Mouse (Mus musculus) urinary bladder, postnatal 25 days (tissue): ENCODE measurements at regions not wholly inside any gene's neighbourhood (a gene's known extent, or its start where the extent isn't known, plus 50 kb on each side); places are given as distances from the start of the nearest gene placed in this dataset.

ENCODE experiments used
- DNase-seq: peaks from one replicate; pipeline ENCODE4 v3.0.0; 2022; ENCODE audit warnings: low spot score

DNA sequence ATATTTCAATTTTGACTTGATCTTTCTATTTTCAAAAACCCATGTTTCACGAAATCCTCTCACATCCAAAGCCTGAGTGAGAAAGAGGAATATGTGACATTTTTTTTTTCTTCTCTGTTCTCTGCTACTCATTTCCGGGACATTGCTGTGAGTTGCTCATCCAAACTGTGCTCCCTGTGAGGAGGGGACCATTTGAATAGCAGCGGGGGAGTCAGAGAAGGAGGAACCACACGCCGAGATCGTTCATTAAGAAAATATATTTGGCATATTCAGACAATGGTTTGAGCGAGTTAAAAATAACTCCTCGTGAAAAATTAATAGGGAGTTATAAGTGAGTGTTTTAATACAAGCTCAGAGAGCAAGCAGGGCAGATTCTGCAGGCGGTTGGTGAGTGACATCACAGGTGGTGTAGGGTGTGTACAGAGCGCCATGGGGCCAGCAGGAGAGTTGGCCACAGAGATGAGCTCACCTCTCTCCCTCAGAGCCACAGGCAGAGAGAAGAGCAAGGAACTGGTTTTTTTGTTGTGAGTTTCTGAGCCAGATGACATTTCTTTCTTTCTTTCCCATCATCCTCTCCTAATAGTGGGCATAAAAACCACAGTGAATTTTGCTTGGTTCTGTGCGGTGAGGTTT, 54.4 kb upstream of the Calcoco1 start:
- no peak for DNase-seq

- no peak for DNase-seq
Measured at GRCm38 (mm10) chr15:102780626-102781025, 58.6 kb upstream of the Calcoco1 start.

DNA sequence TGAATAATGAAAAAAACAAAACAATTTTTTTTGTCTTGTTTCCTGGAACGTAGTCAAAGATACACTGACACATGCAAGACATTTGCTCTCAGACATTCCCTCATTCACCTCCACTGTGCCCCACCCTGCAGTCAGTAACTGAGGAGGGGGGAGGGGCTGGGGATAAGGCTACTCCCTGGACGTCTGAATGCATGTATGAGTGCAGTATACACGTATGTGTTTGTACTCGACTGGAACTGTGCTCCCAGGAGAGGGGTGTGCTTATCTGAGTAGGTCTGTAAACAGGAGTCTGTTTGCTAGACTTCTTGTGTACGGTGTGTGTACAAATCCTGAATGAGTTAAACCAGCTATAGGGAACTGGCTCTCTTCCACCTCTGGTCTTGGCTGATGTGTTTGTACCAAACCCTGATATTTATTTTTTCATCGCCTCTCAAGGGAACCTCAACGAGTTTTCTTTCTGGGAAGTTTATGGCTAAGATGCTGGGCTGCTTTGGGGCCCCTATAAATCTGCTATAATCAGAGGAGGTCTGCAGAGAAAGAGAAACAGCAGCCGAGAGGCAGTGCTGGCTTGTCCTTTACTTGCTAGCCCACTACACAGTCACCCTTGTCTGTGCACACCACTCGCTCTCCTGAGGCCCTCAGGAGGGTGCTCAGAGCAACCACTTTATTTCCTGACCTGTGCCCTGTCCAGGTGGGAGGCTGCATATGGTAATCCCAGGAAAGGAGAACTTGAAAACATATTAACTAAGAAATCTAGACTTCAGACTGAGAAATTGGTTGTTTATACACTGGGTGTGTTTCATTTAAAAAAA, 61.2 kb upstream of the Calcoco1 start:
- DNase-seq = no peak

DNA sequence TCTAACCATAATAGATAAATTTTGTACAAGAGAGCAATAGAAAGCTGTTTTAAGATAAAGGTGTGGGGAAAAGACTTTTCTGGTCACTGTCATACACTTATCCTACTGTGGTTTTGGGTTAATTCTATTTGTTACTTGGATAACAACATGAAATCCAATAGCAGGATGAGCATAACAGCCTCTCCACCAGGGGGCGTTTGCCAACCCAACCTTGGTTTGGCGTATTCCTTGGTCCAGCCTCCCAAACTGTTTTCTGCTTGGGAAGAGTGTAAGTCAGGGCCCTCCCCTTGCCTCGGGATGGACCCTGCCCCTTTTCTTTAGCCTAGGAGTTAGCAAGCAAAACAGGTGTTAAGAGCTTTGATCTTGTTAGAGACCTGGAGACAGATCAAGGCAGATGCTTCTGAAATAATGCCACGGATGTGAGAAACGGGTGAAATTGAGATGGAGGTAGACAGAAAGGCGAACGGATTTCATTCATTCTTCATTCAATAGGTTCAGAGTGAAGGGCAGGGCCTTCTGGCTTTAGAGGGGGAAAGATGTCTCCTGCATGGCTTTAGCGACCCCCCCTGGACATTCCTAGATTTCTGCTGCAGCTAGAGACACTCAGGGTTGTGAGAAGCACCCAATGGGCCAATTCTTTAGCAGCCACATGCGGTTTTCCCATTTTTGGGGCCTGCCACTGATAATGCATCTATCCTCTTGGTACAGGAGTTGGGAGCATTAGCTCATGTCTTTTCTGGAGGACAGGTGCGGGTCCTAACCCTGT, 63.3 kb upstream of the Calcoco1 start:
- DNase-seq = peak; percentile 67

GRCm38 (mm10) chr15:102788846-102789518, 67.0 kb upstream of the Calcoco1 start:
- no peak for DNase-seq

GRCm38 (mm10) chr15:102797020-102797618, 75.1 kb upstream of the Calcoco1 start:
- no peak for DNase-seq

DNA sequence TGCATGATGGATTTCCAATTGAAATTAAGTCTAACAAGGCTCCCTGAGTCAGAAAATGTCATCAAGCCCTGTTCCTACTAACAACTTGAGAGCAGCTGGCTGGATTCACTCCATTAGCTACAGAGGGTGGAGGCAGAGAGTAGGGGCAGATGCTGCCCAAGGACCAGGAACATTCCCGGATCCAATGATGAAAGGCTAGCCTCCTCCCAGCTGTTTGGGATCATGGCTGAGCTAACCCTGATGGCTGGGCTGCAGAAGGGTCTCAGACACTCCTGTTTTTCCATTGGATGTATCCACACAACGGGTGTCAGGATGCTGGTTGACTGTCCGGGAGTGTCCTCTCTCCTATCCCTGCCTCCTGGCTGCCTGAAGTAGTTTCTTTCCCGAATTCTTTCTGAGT, 78.1 kb upstream of the Calcoco1 start:
- DNase-seq = no peak

- peak; percentile 5 for DNase-seq
Measured at GRCm38 (mm10) chr15:102802265-102802813, 80.4 kb upstream of the Calcoco1 start.

GRCm38 (mm10) chr15:102807353-102807752, 85.4 kb upstream of the Calcoco1 start:
- DNase-seq = no peak

- no peak for DNase-seq
Measured at GRCm38 (mm10) chr15:102819181-102819580, 97.2 kb upstream of the Calcoco1 start.

GRCm38 (mm10) chr15:102839688-102840087, 81.2 kb upstream of the Hoxc13 start:
- no peak for DNase-seq

GRCm38 (mm10) chr15:102862374-102862773, 58.5 kb upstream of the Hoxc13 start:
- DNase-seq = no peak

- DNase-seq = no peak
Measured at GRCm38 (mm10) chr15:102866788-102867187, 54.1 kb upstream of the Hoxc13 start.
